Mouse (Mus musculus) hematopoietic stem cell, adult 5-6 weeks (primary cell): ENCODE measurements around the gene Plxnb1. TPM values are rescaled to one million over a fixed set of nuclear protein-coding genes. Genes with fewer than 3 reads are reported as not detected.

Experiments
- ATAC-seq, 2 experiments: fragments of 125-278 bp in 1 of 2; replicated peaks in 1 of 2; 2 replicates each; pipeline ENCODE4 v1.8.0; 2016 to 2017; ENCODE audit warnings: inconsistent platforms in 2 of 2, mild to moderate bottlenecking in 2 of 2, moderate number of reproducible peaks in 2 of 2, low read depth in 1 of 2, moderate TSS enrichment in 1 of 2; ENCODE audit not compliant: low FRiP score in 2 of 2, poor library complexity in 2 of 2, severe bottlenecking in 2 of 2, insufficient read depth in 1 of 2, low TSS enrichment in 1 of 2
- total RNA-seq: library from RNA; stranded (forward); fragments of 172-1452, 232-1000 nt; gene quantifications from 2 replicates; pipeline ENCODE4 v1.2.3, GENCODE M21; 2017

The Plxnb1 gene
- total RNA-seq, 1 experiment from 2014 or later: 0.60 TPM

GRCm38 (mm10) chr9:109058006-109058765, 37.0 kb upstream of the Plxnb1 start:
- no peak for ATAC-seq

GRCm38 (mm10) chr9:109059136-109059903, 35.9 kb upstream of the Plxnb1 start, which contains the start of gene Trex1:
Trex1 (minus strand) TSS chr9:109059734.
- ATAC-seq: peak; percentile 75 to 80

- ATAC-seq: no peak
Measured at GRCm38 (mm10) chr9:109060184-109060897, 34.8 kb upstream of the Plxnb1 start.

GRCm38 (mm10) chr9:109060898-109061295, 34.3 kb upstream of the Plxnb1 start:
- ATAC-seq: no peak

GRCm38 (mm10) chr9:109068095-109068735, 27.0 kb upstream of the Plxnb1 start:
- no peak for ATAC-seq

- peak; percentile 99 to 100 for ATAC-seq
Measured at GRCm38 (mm10) chr9:109073661-109074573, 21.3 kb upstream of the Plxnb1 start, which contains the start of gene Atrip. Atrip (minus strand) TSS chr9:109074124.

GRCm38 (mm10) chr9:109080516-109080915, 14.7 kb upstream of the Plxnb1 start:
- no peak for ATAC-seq

- ATAC-seq: no peak
Measured at GRCm38 (mm10) chr9:109081749-109082123, 13.5 kb upstream of the Plxnb1 start.

GRCm38 (mm10) chr9:109082124-109082800, 12.9 kb upstream of the Plxnb1 start, which contains the start of the genes Ccdc51 and Tma7:
Ccdc51 (plus strand) TSS chr9:109082493.
Tma7 (minus strand) TSS chr9:109082587.
- peak; percentile 98 to 99 for ATAC-seq

- no peak for ATAC-seq
Measured at GRCm38 (mm10) chr9:109084922-109085321, 10.3 kb upstream of the Plxnb1 start.

GRCm38 (mm10) chr9:109087987-109088386, 7.2 kb upstream of the Plxnb1 start:
- ATAC-seq: peak in 1 of 2 experiments; percentile 40; a peak in 1 of 4 replicates

GRCm38 (mm10) chr9:109090446-109090845, 4.7 kb upstream of the Plxnb1 start:
- ATAC-seq: no peak

GRCm38 (mm10) chr9:109091802-109092201, 3.4 kb upstream of the Plxnb1 start:
- no peak for ATAC-seq

- ATAC-seq: no peak
Measured at GRCm38 (mm10) chr9:109092799-109093198, 2.4 kb upstream of the Plxnb1 start.

GRCm38 (mm10) chr9:109093786-109094552, 1.2 kb upstream of the Plxnb1 start:
- no peak for ATAC-seq
